Mouse (Mus musculus) CH12.LX (cell line): ENCODE measurements around the gene Gldn. TPM values are rescaled to one million over a fixed set of nuclear protein-coding genes. Genes with fewer than 3 reads are reported as not detected.

Experiments
- DNase-seq: peaks from one replicate; pipeline ENCODE4 v3.0.0-alpha.2; 2013; ENCODE audit errors: extremely low read depth
- H3K27ac ChIP-seq: 2 replicates; pipeline ENCODE4 v1.5.1; 2012; ENCODE audit warnings: low read depth, mild to moderate bottlenecking, control low read depth, moderate library complexity; ENCODE audit not compliant: insufficient read depth
- H3K27me3 ChIP-seq: replicated peaks from 2 replicates; pipeline ENCODE3; 2012; ENCODE audit warnings: inconsistent platforms
- H3K36me3 ChIP-seq, 2 experiments: replicated peaks in 1 of 2; 2 replicates each; pipeline versions ENCODE3 to v1.6.1; 2012; ENCODE audit warnings: inconsistent platforms in 1 of 2, low read length in 1 of 2, mild to moderate bottlenecking in 1 of 2, mixed read lengths in 1 of 2, moderate library complexity in 1 of 2; ENCODE audit not compliant: control insufficient read depth in 1 of 2, insufficient read depth in 1 of 2
- H3K4me1 ChIP-seq, 2 experiments: 2 replicates each; pipeline ENCODE4 v1.6.1; 2012; ENCODE audit warnings: inconsistent platforms in 1 of 2, moderate library complexity in 1 of 2; ENCODE audit not compliant: insufficient read depth in 2 of 2, control insufficient read depth in 1 of 2
- H3K4me2 ChIP-seq: 2 replicates; pipeline ENCODE4 v1.6.1; 2012; ENCODE audit warnings: low read depth, mild to moderate bottlenecking, control low read depth; ENCODE audit not compliant: poor library complexity, insufficient read depth, severe bottlenecking
- H3K4me3 ChIP-seq, 3 experiments: fragments of 150-350 bp in 1 of 3; sonication (generic) in 1 of 3; replicated peaks in 1 of 3; 2 replicates each; pipeline versions ENCODE3 to v1.5.1; 2011 to 2012; ENCODE audit warnings: low read depth in 2 of 3, low read length in 2 of 3, mild to moderate bottlenecking in 2 of 3, moderate library complexity in 2 of 3, control low read depth in 1 of 3, improper control_type of control experiment in 1 of 3, inconsistent platforms in 1 of 3, mixed read lengths in 1 of 3; ENCODE audit not compliant: poor library complexity in 1 of 3
- H3K79me2 ChIP-seq: replicated peaks from 2 replicates; pipeline ENCODE4 v1.6.1; 2012; ENCODE audit warnings: mild to moderate bottlenecking, moderate library complexity; ENCODE audit not compliant: control insufficient read depth, poor library complexity, insufficient read depth, severe bottlenecking; ENCODE audit errors: extremely low read depth
- H3K9ac ChIP-seq: 2 replicates; pipeline ENCODE4 v1.6.1; 2012; ENCODE audit warnings: low read depth, mild to moderate bottlenecking, control low read depth, moderate library complexity; ENCODE audit not compliant: insufficient read depth
- H3K9me3 ChIP-seq: replicated peaks from 2 replicates; pipeline ENCODE3; 2012; ENCODE audit warnings: low read length, inconsistent platforms, mixed read lengths
- BHLHE40 ChIP-seq: IDR thresholded peaks from 2 replicates; pipeline ENCODE4 v1.6.1; 2011; ENCODE audit warnings: mild to moderate bottlenecking, low read depth, low read length, improper control_type of control experiment
- CHD1 ChIP-seq: IDR thresholded peaks from 2 replicates; pipeline ENCODE4 v1.6.1; 2012; ENCODE audit warnings: low read depth, low read length, improper control_type of control experiment, inconsistent platforms
- CHD2 ChIP-seq: IDR thresholded peaks from 2 replicates; pipeline ENCODE4 v1.6.1; 2011; ENCODE audit warnings: low read length, improper control_type of control experiment
- CTCF ChIP-seq, 2 experiments: IDR thresholded peaks in 1 of 2; conservative IDR thresholded peaks in 1 of 2; 2 replicates each; pipeline ENCODE4 v1.5.1; 2011 to 2012; ENCODE audit warnings: low read depth in 2 of 2, low read length in 2 of 2, improper control_type of control experiment in 1 of 2, inconsistent platforms in 1 of 2, mild to moderate bottlenecking in 1 of 2, moderate library complexity in 1 of 2
- E2F4 ChIP-seq: IDR thresholded peaks from 2 replicates; pipeline ENCODE4 v1.6.1; 2011; ENCODE audit warnings: low read depth, low read length, improper control_type of control experiment; ENCODE audit not compliant: insufficient replicate concordance
- ETS1 ChIP-seq: conservative IDR thresholded peaks from 2 replicates; pipeline ENCODE4 v1.6.1; 2012; ENCODE audit warnings: low read depth, mild to moderate bottlenecking, inconsistent platforms, low read length, improper control_type of control experiment, moderate library complexity
- MAX ChIP-seq: IDR thresholded peaks from 2 replicates; pipeline ENCODE4 v1.6.1; 2011; ENCODE audit warnings: low read length, improper control_type of control experiment
- MEF2A ChIP-seq: IDR thresholded peaks from 2 replicates; pipeline ENCODE4 v1.6.1; 2014; ENCODE audit warnings: low read depth, mild to moderate bottlenecking, inconsistent platforms, low read length, improper control_type of control experiment, borderline replicate concordance
- MXI1 ChIP-seq: IDR thresholded peaks from 2 replicates; pipeline ENCODE4 v1.6.1; 2011; ENCODE audit warnings: mild to moderate bottlenecking, low read depth, low read length, improper control_type of control experiment
- MYC ChIP-seq: IDR thresholded peaks from 2 replicates; pipeline ENCODE4 v1.6.1; 2011; ENCODE audit warnings: low read depth, mild to moderate bottlenecking, improper control_type of control experiment, low read length
- NELFE ChIP-seq: IDR thresholded peaks from 2 replicates; pipeline ENCODE4 v1.6.1; 2011; ENCODE audit warnings: low read depth, low read length, improper control_type of control experiment
- NRF1 ChIP-seq: IDR thresholded peaks from 2 replicates; pipeline ENCODE4 v1.6.1; 2014; ENCODE audit warnings: low read depth, mild to moderate bottlenecking, inconsistent platforms, low read length, improper control_type of control experiment, moderate library complexity
- POLR2A ChIP-seq: IDR thresholded peaks from 2 replicates; pipeline ENCODE4 v1.6.1; 2011; ENCODE audit warnings: low read depth, mild to moderate bottlenecking, improper control_type of control experiment, low read length
- POLR2AphosphoS2 ChIP-seq: IDR thresholded peaks from 2 replicates; pipeline ENCODE4 v1.6.1; 2011; ENCODE audit warnings: low read depth, low read length, improper control_type of control experiment
- RAD21 ChIP-seq: IDR thresholded peaks from 2 replicates; pipeline ENCODE4 v1.6.1; 2011; ENCODE audit warnings: low read depth, mild to moderate bottlenecking, low read length, improper control_type of control experiment, moderate library complexity
- SIN3A ChIP-seq: IDR thresholded peaks from 2 replicates; pipeline ENCODE4 v1.6.1; 2012; ENCODE audit warnings: low read length, improper control_type of control experiment, inconsistent platforms
- TBP ChIP-seq: conservative IDR thresholded peaks from 2 replicates; pipeline ENCODE4 v1.6.1; 2011; ENCODE audit warnings: low read depth, low read length, improper control_type of control experiment
- USF1 ChIP-seq: IDR thresholded peaks from 2 replicates; pipeline ENCODE4 v1.6.1; 2014; ENCODE audit warnings: low read depth, mild to moderate bottlenecking, inconsistent platforms, low read length, improper control_type of control experiment
- dilution Hi-C: fragments of 300-500 bp; cut with MboI; formaldehyde crosslinking; loops from 2 replicates; pipeline ENCODE4 v1.14.3; 2020; ENCODE audit warnings: low sequenced_read_pairs; ENCODE audit not compliant: extremely low pct_unique_long_range_greater_than_20kb, extremely low pct_ligation_motif_present
- in situ Hi-C: fragments of 300-500 bp; cut with MboI; formaldehyde crosslinking; loops from 3 replicates; pipeline ENCODE4 v1.14.3; 2019; ENCODE audit warnings: low sequenced_read_pairs, low pct_ligation_motif_present, low pct_unique_long_range_greater_than_20kb, mixed read lengths
- polyA plus RNA-seq: library from polyadenylated mRNA; unstranded; fragments of >175 nt; gene quantifications from 2 replicates; pipeline ENCODE4 v1.2.1, GENCODE M21; 2012; ENCODE audit warnings: low read depth; ENCODE audit not compliant: insufficient read length
- total RNA-seq, 2 experiments: library from RNA; depleted of rRNA; stranded (reverse); fragments of 300-350 nt in 1 of 2; fragments of >200 nt in 1 of 2; gene quantifications; 2 replicates each; pipeline ENCODE4 v1.2.3; 2012 to 2014

The Gldn gene
- total and polyA plus RNA-seq, 3 experiments = not detected

DNA sequence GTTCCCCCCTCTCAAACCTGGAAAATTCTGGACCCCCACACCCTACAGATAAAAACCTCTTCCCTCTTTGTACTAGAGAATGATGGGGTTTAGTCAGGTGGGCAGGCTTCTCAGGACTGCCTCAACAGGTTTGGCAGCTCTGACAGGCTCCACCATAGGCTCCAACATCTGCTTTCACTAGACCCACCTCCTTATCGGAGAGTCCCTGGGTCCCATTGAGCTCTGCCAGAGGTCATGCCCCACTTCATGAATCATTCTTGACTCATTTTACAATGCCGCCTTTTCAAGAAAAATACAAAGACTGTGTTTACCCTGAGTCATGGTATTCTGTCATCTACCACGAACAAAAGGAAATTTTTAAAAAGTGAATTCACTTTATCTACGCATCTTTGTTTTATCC, 21.5 kb upstream of the Gldn start:
- in situ Hi-C loops (no loop called here), dilution Hi-C loops (no loop called here)
- Histone ChIP-seq H3K27me3 (peaks cover 58% of the 10 kb centered on the region), H3K9me3 (no peaks in the 10 kb centered on the region), H3K27ac (no peak overlapping the region), H3K36me3 (no peaks in the 10 kb centered on the region), H3K4me1 (no peaks in the 10 kb centered on the region), H3K4me2 (no peak overlapping the region), H3K9ac (no peak overlapping the region), H3K4me3 (no peak overlapping the region), H3K79me2 (no peaks in the 10 kb centered on the region)
- no peak for DNase-seq
- TF ChIP-seq ETS1 = no peak
- TF ChIP-seq RAD21 = no peak
- TF ChIP-seq BHLHE40 = no peak
- TF ChIP-seq TBP = no peak
- no peak for TF ChIP-seq MXI1
- TF ChIP-seq CHD1 = no peak
- TF ChIP-seq CHD2 = no peak
- no peak for TF ChIP-seq POLR2A
- TF ChIP-seq SIN3A = no peak
- no peak for TF ChIP-seq E2F4

DNA sequence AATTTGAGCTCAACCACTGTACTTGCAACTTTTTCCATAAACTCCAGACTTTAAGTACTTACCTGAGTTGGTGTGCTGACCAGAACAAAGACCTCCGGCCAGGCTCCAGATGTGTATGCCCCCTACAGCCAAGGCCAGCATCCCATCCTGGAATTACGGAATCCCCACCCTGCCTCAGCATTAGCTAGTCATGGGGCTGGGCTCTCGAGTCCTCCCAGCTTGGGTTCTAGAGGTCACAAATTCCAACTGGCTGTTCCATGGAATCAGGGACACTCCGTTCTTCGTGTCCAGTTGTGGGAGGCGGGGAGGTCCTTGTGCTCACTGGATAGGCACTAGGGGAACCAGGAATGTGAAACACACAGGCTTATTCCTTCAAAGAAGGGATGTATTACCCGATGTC, 18.3 kb upstream of the Gldn start, which contains the start of gene Cyp19a1:
Cyp19a1 (minus strand) TSS at position 101 of the 400 bp plus-strand sequence.
- dilution Hi-C loops (no loop called here), in situ Hi-C loops (no loop called here)
- no peak for DNase-seq
- no peak within 1 kb of the TSS for H3K27ac ChIP-seq
- H3K9me3 ChIP-seq = no peaks in the 10 kb centered on the region
- H3K36me3 ChIP-seq = no peaks in the 10 kb centered on the region
- no peaks in the 10 kb centered on the region for H3K4me1 ChIP-seq
- H3K27me3 ChIP-seq = peaks cover 64% of the 10 kb centered on the region
- no peak within 1 kb of the TSS for H3K4me2 ChIP-seq
- TF ChIP-seq MAX = no peak
- no peak for TF ChIP-seq USF1
- TF ChIP-seq POLR2AphosphoS2 = no peak
- no peak for TF ChIP-seq CTCF (conservative IDR thresholded peaks at IDR 0.05 in 1 of 2, IDR thresholded peaks at IDR 0.05 in 1 of 2; ENCODE audit: low read depth in 2 of 2, low read length in 2 of 2)
- TF ChIP-seq MEF2A = no peak
- no peak for TF ChIP-seq NRF1
- TF ChIP-seq MYC = no peak
- TF ChIP-seq SIN3A = no peak
- no peak for TF ChIP-seq NELFE
- no peak for TF ChIP-seq RAD21
- no peaks in the 10 kb centered on the region for H3K79me2 ChIP-seq
- H3K4me3 ChIP-seq = no peak within 1 kb of the TSS
- no peak within 1 kb of the TSS for H3K9ac ChIP-seq
